Mouse (Mus musculus) embryo, embryonic 11.5 days (tissue): Measurements from ENCODE around the gene Arl15.

Source experiments
- DNase-seq: peaks from one replicate; pipeline ENCODE4 v3.0.0-alpha.2; 2012; ENCODE audit warnings: low read depth, low spot score

The Arl15 gene

GRCm38 (mm10) chr13:114142826-114143225 lies 348.5 kb downstream of the Arl15 start:
- DNase-seq = no peak

GRCm38 (mm10) chr13:114143247-114143646 lies 348.9 kb downstream of the Arl15 start:
- DNase-seq = no peak

- no peak for DNase-seq
Measured at GRCm38 (mm10) chr13:114144052-114145046, 350.0 kb downstream of the Arl15 start.

GRCm38 (mm10) chr13:114145249-114145648 lies 350.9 kb downstream of the Arl15 start:
- DNase-seq = no peak

- no peak for DNase-seq
Measured at GRCm38 (mm10) chr13:114150856-114151697, 356.8 kb downstream of the Arl15 start.

- no peak for DNase-seq
Measured at GRCm38 (mm10) chr13:114151698-114152069, 357.4 kb downstream of the Arl15 start.

- no peak for DNase-seq
Measured at GRCm38 (mm10) chr13:114156689-114157088, 362.4 kb downstream of the Arl15 start.

GRCm38 (mm10) chr13:114158111-114158730 lies 363.9 kb downstream of the Arl15 start:
- DNase-seq = no peak

GRCm38 (mm10) chr13:114159634-114160391 lies 365.5 kb downstream of the Arl15 start:
- DNase-seq = no peak

GRCm38 (mm10) chr13:114162753-114163152 lies 368.4 kb downstream of the Arl15 start:
- no peak for DNase-seq

GRCm38 (mm10) chr13:114165616-114166015 lies 371.3 kb downstream of the Arl15 start:
- no peak for DNase-seq

- DNase-seq = no peak
Measured at GRCm38 (mm10) chr13:114166439-114167183, 372.3 kb downstream of the Arl15 start.

- DNase-seq = no peak
Measured at GRCm38 (mm10) chr13:114170061-114170460, 375.8 kb downstream of the Arl15 start.

GRCm38 (mm10) chr13:114171465-114171864 lies 377.2 kb downstream of the Arl15 start:
- DNase-seq = no peak

GRCm38 (mm10) chr13:114188107-114188506 lies 393.8 kb downstream of the Arl15 start:
- no peak for DNase-seq

- no peak for DNase-seq
Measured at GRCm38 (mm10) chr13:114188801-114189200, 394.5 kb downstream of the Arl15 start.

GRCm38 (mm10) chr13:114189441-114189840 lies 395.1 kb downstream of the Arl15 start:
- DNase-seq = no peak

GRCm38 (mm10) chr13:114190898-114191297 lies 396.6 kb downstream of the Arl15 start:
- no peak for DNase-seq

- DNase-seq = no peak
Measured at GRCm38 (mm10) chr13:114198252-114198799, 404.0 kb downstream of the Arl15 start.

GRCm38 (mm10) chr13:114199746-114200145 lies 405.4 kb downstream of the Arl15 start:
- DNase-seq = no peak
